Mouse (Mus musculus) cerebellum, adult 2 months (tissue): ENCODE measurements at regions not wholly inside any gene's neighbourhood (a gene's known extent, or its start where the extent isn't known, plus 50 kb on each side); places are given as distances from the start of the nearest gene placed in this dataset.

Experiments
- CTCF ChIP-seq: fragments of 200-500 bp; IDR thresholded peaks from 2 replicates; pipeline ENCODE4 v1.5.1; 2011; ENCODE audit warnings: low read depth, mild to moderate bottlenecking, control low read depth, low read length, moderate library complexity, borderline replicate concordance; ENCODE audit not compliant: insufficient read depth
- POLR2A ChIP-seq: fragments of 200-500 bp; IDR thresholded peaks from 2 replicates; pipeline ENCODE4 v1.6.1; 2011; ENCODE audit warnings: low read length, control low read depth, borderline replicate concordance; ENCODE audit not compliant: insufficient read depth

DNA sequence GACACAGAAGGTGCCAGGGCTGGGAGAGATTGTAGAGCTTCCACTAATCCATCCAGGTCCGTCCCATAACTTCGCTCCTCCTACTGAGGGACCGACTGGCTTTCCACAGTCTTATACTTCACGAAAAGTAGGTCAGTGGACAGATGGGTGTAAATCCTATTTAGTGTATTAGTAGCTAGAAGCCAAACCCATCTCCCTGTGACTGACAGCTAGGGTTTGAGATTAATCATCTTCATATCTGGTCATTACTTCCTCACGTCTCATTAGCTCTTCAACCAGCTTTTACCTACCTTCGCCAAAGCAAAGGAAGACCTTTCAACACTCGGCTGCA lies 60.4 kb upstream of the Scaf11 start:
- TF ChIP-seq POLR2A (no peak), CTCF (no peak)
